25 mouse cellular contexts compared by ENCODE assay signal in genomic region chr5:77380321-77380901, GRCm38 (mm10). TPM values are rescaled to one million over a fixed set of nuclear protein-coding genes. Genes with fewer than 3 reads are reported as not detected.
A peak's percentile ranks its signal among the peaks of the same experiment; 100 is the strongest.
DNase-seq lines count a peak whose midpoint lies in the region; ATAC-seq and TF ChIP-seq lines count a peak whose summit lies in the region.
"Had no signal": no experiment of that assay in that cellular context is flagged by ENCODE, and none has a peak within 500 bp of the region (broad histone marks: within the 10 kb centered on the region; RNA-seq: fewer than 3 reads in every experiment).

No protein-coding gene starts in this region.

- H3K4me2 ChIP-seq in embryonic facial prominence, embryonic 13.5 days = peak overlapping the region; percentile 14; the same call in 1 of the 2 replicates
- H3K4me2 ChIP-seq in kidney, embryonic 16.5 days (replicated peaks; ENCODE audit: low read depth, low read length) = no peak overlapping the region
- H3K4me2 ChIP-seq: embryonic facial prominence, embryonic 15.5 days; forebrain, embryonic 12.5 days; heart, embryonic 15.5 days; limb, embryonic 12.5 days; liver, embryonic 15.5 days; lung, embryonic 15.5 days; stomach, embryonic 15.5 days had no signal

- no peak for TF ChIP-seq CTCF in thymus, adult 2 months (IDR thresholded peaks at IDR 0.05; ENCODE audit: borderline replicate concordance, control insufficient read depth, extremely low read depth, insufficient read depth, low read length, poor library complexity)

- TF ChIP-seq POLR2A in thymus, adult 2 months (IDR thresholded peaks at IDR 0.05; ENCODE audit: control insufficient read depth, extremely low read depth, insufficient read depth, low read length, poor library complexity) = no peak

- H3K4me3 ChIP-seq in embryonic facial prominence, embryonic 13.5 days = no peak overlapping the region
- H3K4me3 ChIP-seq in embryonic facial prominence, embryonic 10.5 days = no peak overlapping the region
- no peak overlapping the region for H3K4me3 ChIP-seq in kidney, embryonic 16.5 days (ENCODE audit: low read length)
- H3K4me3 ChIP-seq in thymus, adult 2 months (ENCODE audit: control insufficient read depth, insufficient read depth, low read length) = no peak overlapping the region
- H3K4me3 ChIP-seq: embryonic facial prominence, embryonic 15.5 days; forebrain, embryonic 12.5 days; heart, embryonic 10.5 days; heart, embryonic 15.5 days; limb, embryonic 12.5 days; liver, embryonic 15.5 days; lung, embryonic 15.5 days; stomach, embryonic 15.5 days had no signal

- WGBS in embryonic facial prominence, embryonic 13.5 days = 55% methylated on average over 17 of the region's 17 CpGs
- WGBS in embryonic facial prominence, embryonic 10.5 days = 77% methylated on average over 17 of the region's 17 CpGs
- WGBS in kidney, embryonic 16.5 days = 69% methylated on average over 17 of the region's 17 CpGs
- 95% methylated on average over 17 of the region's 17 CpGs for WGBS in thymus, adult 2 months

- DNase-seq in embryonic facial prominence, embryonic 10.5 days (ENCODE audit: low spot score) = no peak
- DNase-seq in kidney, postnatal 14 days = no peak
- DNase-seq in Muller cell, postnatal 12 days (ENCODE audit: inconsistent ontology term) = peak; percentile 81
- peak; percentile 80 for DNase-seq in retina, embryonic 14.5 days (ENCODE audit: low spot score)
- DNase-seq in thymus, adult 2 months = no peak
- DNase-seq: adrenal gland, adult 8-10 months; cerebellum, adult 11-12 months; forebrain, postnatal 0 days; gastrocnemius, postnatal 14 days; heart, adult 11 months; kidney, postnatal 25 days; right cerebral cortex, postnatal 25 days; thymus, postnatal 14 days had no signal

- ATAC-seq in embryonic facial prominence, embryonic 13.5 days (ENCODE audit: insufficient number of reproducible peaks, insufficient read depth, low FRiP score, low TSS enrichment, low read depth) = no peak
- no peak for ATAC-seq in kidney, embryonic 16.5 days (ENCODE audit: low FRiP score, low TSS enrichment)
- ATAC-seq: forebrain, postnatal 0 days; intestine, embryonic 16.5 days had no signal

- H3K36me3 ChIP-seq in embryonic facial prominence, embryonic 13.5 days = no peaks in the 10 kb centered on the region
- H3K36me3 ChIP-seq in embryonic facial prominence, embryonic 10.5 days (replicated peaks) = no peaks in the 10 kb centered on the region
- H3K36me3 ChIP-seq in kidney, embryonic 16.5 days (ENCODE audit: insufficient read depth, low read length) = no peaks in the 10 kb centered on the region
- H3K36me3 ChIP-seq in thymus, adult 2 months (ENCODE audit: control insufficient read depth, insufficient read depth, low read length) = no peaks in the 10 kb centered on the region
- H3K36me3 ChIP-seq: embryonic facial prominence, embryonic 15.5 days; forebrain, embryonic 12.5 days; heart, embryonic 10.5 days; heart, embryonic 15.5 days; limb, embryonic 12.5 days; liver, embryonic 15.5 days; lung, embryonic 15.5 days; stomach, embryonic 15.5 days had no signal

- H3K4me1 ChIP-seq in embryonic facial prominence, embryonic 13.5 days = peaks cover 15% of the 10 kb centered on the region
- 0 out of 2 replicates have a peak, but pooled peaks cover 11% of the 10 kb centered on the region for H3K4me1 ChIP-seq in embryonic facial prominence, embryonic 10.5 days
- H3K4me1 ChIP-seq in kidney, embryonic 16.5 days (ENCODE audit: insufficient read depth, low read length) = peaks cover 49% of the 10 kb centered on the region
- H3K4me1 ChIP-seq in thymus, adult 2 months (replicated peaks; ENCODE audit: control insufficient read depth, insufficient read depth, low read length) = no peaks in the 10 kb centered on the region
- H3K4me1 ChIP-seq: embryonic facial prominence, embryonic 15.5 days; forebrain, embryonic 12.5 days; stomach, embryonic 15.5 days had no signal

- no peak overlapping the region for H3K9ac ChIP-seq in embryonic facial prominence, embryonic 13.5 days
- no peak overlapping the region for H3K9ac ChIP-seq in kidney, embryonic 16.5 days (replicated peaks; ENCODE audit: low read length)
- H3K9ac ChIP-seq: embryonic facial prominence, embryonic 15.5 days; forebrain, embryonic 12.5 days; forebrain, postnatal 0 days; heart, embryonic 15.5 days; limb, embryonic 12.5 days; liver, embryonic 15.5 days; lung, embryonic 15.5 days; stomach, embryonic 15.5 days had no signal

- H3K9me3 ChIP-seq in embryonic facial prominence, embryonic 13.5 days = no peaks in the 10 kb centered on the region
- no peaks in the 10 kb centered on the region for H3K9me3 ChIP-seq in embryonic facial prominence, embryonic 10.5 days
- no peaks in the 10 kb centered on the region for H3K9me3 ChIP-seq in kidney, embryonic 16.5 days (ENCODE audit: low read length)
- H3K9me3 ChIP-seq: embryonic facial prominence, embryonic 15.5 days; forebrain, embryonic 12.5 days; heart, embryonic 10.5 days; heart, embryonic 15.5 days; limb, embryonic 12.5 days; liver, embryonic 15.5 days; lung, embryonic 15.5 days; stomach, embryonic 15.5 days had no signal

- no peaks in the 10 kb centered on the region for H3K27me3 ChIP-seq in embryonic facial prominence, embryonic 13.5 days
- no peaks in the 10 kb centered on the region for H3K27me3 ChIP-seq in embryonic facial prominence, embryonic 10.5 days (replicated peaks; ENCODE audit: low read depth, poor library complexity, severe bottlenecking)
- no peaks in the 10 kb centered on the region for H3K27me3 ChIP-seq in kidney, embryonic 16.5 days (ENCODE audit: insufficient read depth, low read length)
- no peaks in the 10 kb centered on the region for H3K27me3 ChIP-seq in thymus, adult 2 months (ENCODE audit: control insufficient read depth, insufficient read depth, low read length)
- H3K27me3 ChIP-seq: CH12.LX; embryonic facial prominence, embryonic 15.5 days; forebrain, embryonic 12.5 days; heart, embryonic 15.5 days; liver, embryonic 15.5 days; lung, embryonic 15.5 days; stomach, embryonic 15.5 days had no signal

- no peak overlapping the region for H3K27ac ChIP-seq in embryonic facial prominence, embryonic 13.5 days
- H3K27ac ChIP-seq in embryonic facial prominence, embryonic 10.5 days (replicated peaks) = no peak overlapping the region
- H3K27ac ChIP-seq in kidney, embryonic 16.5 days (ENCODE audit: low read length) = peak overlapping the region; percentile 61
- no peak overlapping the region for H3K27ac ChIP-seq in thymus, adult 2 months (ENCODE audit: control insufficient read depth, insufficient read depth, low read length)
- H3K27ac ChIP-seq: embryonic facial prominence, embryonic 15.5 days; forebrain, embryonic 12.5 days; heart, embryonic 10.5 days; heart, embryonic 15.5 days; limb, embryonic 12.5 days; liver, embryonic 15.5 days; lung, embryonic 15.5 days; stomach, embryonic 15.5 days had no signal

RNA-seq across cellular contexts. Expression of gene Igfbp7, which starts 27.4 kb away (rescaled TPM):
- 32.4 and 37.7 TPM in 2 replicates for polyA plus RNA-seq in embryonic facial prominence, embryonic 13.5 days (2015; fragmentation: Nextera tagmentation; extraction: Ambion mirVana)
- polyA plus RNA-seq in embryonic facial prominence, embryonic 10.5 days (2016; fragmentation: Nextera tagmentation; extraction: Ambion mirVana) = 4.4 and 4.9 TPM in 2 replicates
- 455 and 475 TPM in 2 replicates for polyA plus RNA-seq in kidney, embryonic 16.5 days (2015; fragmentation: Nextera tagmentation; extraction: Ambion mirVana)
- 370 and 442 TPM in 2 replicates for polyA plus RNA-seq in thymus, adult 2 months (2012; rRNA removed)

Comparison
In these comparisons a context has a peak if more than half of its experiments do, and no peak if none do; other contexts are left out.
1. DNase-seq: peak in Muller cell, postnatal 12 days (single experiment) and retina, embryonic 14.5 days (single experiment); none in embryonic facial prominence, embryonic 10.5 days (single experiment), kidney, postnatal 14 days (single experiment) and thymus, adult 2 months (single experiment).